Mouse (Mus musculus): ENCODE data around the gene Hist1h2ad.
"Not testable (repeated sequence)": the region's sequence is repeated elsewhere in the genome, so short reads cannot be mapped to it uniquely, and the experiment has no call there.

The Hist1h2ad gene

DNA sequence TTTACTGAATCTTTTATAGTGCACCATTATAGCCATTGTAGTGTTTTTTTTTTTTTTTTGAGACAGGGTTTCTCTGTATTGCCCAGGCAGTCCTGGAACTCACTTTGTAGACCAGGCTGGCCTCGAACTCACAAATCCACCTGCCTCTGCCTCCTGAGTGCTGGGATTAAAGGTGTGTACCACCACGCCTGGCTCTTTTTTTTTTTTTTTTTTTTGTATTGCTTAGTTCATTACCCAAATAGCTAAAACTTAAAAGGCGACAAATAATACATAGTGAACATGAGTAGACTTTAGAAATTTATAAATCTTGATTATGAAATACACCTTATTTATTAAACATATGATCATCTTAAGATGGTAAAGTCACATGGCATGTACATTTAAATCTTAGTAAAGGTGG, 32.7 kb upstream of the Hist1h2ad start:
- DNase-seq (ENCODE audit: low read depth) = no peak

DNA sequence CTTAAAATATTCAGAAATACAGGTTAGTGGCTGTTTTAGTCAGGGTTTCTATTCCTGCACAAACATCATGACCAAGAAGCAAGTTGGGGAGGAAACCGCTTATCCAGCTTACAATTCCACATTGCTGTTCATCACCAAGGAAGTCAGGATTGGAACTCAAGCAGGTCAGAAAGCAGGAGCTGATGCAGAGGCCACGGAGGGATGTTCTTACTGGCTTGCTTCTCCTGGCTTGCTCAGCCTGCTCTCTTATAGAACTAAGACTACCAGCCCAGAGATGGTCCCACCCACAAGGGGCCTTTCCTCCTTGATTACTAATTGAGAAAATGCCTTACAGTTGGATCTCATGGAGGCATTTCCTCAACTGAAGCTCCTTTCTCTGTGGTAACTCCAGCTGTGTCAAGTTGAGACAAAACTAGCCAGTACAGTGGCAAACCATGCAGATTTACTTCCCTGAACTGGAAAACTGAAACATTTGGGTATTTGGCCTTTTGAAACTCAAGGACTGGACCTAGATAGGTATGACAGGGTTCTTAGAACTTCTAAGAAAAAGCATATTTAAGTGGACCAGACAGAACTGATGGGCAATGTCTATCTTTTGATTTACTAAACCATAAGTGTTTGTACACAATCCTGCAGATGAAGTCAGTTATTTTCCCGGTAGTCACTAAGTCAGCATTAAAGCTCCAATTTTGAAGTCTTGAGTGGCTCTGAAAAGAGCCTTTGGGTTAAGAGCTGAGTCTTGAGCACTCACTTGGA, 31.8 kb upstream of the Hist1h2ad start:
- peak; percentile 41 for DNase-seq (ENCODE audit: low read depth)

DNA sequence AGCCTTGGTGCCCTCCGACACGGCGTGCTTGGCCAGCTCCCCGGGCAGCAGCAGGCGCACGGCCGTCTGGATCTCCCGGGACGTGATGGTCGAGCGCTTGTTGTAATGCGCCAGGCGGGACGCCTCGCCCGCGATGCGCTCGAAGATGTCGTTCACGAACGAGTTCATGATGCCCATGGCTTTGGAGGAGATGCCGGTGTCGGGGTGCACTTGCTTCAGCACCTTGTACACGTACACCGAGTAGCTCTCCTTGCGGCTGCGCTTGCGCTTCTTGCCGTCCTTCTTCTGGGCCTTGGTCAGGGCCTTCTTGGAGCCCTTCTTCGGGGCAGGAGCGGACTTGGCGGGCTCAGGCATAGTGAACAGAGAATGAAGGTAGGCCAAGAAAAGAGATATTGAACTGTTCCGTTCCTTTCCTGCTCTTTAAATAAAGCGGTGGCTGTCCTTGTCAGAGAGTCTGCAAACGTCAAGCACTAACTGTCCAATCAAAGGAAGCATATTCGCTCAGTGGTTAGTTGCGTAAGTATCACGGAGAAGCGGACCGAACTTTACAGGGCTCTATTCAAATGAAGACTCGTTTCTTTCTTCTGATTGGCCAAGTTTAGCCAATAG, 31.1 kb upstream of the Hist1h2ad start, which contains the start of gene Hist1h2bh:
Gene Hist1h2bh, minus strand, starts transcription at position 394 of the 609 bp plus-strand sequence.
- DNase-seq (ENCODE audit: low read depth) = peak; percentile 94

DNA sequence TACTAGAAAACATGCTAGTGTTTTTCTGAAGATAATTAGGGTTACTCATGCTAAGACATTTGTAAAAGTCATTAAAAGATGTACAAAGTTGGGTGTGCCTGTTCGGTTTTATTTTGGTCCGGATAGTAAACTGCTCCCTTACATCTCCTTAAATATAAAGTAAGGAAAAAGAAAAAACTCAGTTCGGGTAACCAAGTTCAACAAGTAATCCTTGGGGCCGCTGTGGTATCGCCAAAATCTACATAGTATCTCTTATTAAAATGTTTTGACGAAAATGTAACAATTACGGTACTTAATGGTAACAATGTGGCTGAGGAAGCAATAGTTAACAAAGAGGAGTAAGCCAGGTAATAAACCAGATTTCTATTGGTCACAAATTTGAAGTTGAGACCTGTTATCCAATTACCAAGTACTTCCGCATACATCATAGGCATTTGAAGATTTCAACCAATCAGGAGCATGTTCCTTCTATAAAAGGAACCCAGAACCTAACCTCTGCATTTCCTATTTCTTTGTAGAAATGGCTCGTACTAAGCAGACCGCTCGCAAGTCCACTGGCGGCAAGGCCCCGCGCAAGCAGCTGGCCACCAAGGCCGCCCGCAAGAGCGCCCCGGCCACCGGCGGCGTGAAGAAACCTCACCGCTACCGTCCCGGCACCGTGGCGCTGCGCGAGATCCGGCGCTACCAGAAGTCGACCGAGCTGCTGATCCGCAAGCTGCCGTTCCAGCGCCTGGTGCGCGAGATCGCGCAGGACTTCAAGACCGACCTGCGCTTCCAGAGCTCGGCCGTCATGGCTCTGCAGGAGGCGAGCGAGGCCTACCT, 30.0 kb upstream of the Hist1h2ad start, which contains the start of gene Hist1h3f:
Gene Hist1h3f, plus strand, starts transcription at position 88 of the 822 bp plus-strand sequence.
- DNase-seq (ENCODE audit: low read depth) = peak; percentile 97

DNA sequence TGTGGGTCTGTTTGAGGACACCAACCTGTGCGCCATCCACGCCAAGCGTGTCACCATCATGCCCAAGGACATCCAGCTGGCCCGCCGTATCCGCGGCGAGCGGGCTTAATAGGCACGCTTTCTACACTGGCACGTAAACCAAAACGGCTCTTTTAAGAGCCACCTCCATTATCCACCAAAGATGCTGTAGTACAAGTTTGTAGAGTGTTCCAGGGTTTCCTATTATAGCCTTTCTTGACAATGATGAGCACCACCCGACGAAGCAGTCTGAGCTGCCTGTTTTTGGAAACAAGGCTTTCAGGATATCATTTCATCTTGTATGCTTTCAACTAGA, 29.4 kb upstream of the Hist1h2ad start:
- peak; percentile 63 for DNase-seq (ENCODE audit: low read depth)

DNA sequence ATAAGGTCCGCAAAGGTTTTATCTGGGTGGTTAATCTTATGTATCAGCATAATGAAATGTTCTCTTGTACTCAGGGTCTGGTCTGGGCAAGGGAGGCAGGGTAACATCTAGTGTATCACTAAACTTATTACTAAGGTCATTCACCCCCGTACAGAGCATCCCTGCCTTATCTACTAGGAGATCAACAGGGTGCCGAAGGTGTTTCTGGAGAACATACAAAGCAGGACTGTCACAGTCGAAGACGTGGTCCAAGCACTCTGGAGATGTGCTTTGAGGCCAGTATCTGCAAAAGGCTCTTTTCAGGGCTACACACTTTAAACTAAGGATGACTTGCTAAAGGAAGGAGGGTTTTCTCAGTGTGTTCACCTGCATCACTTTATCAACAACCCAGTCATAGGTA, 27.5 kb upstream of the Hist1h2ad start:
- DNase-seq (ENCODE audit: low read depth) = no peak

DNA sequence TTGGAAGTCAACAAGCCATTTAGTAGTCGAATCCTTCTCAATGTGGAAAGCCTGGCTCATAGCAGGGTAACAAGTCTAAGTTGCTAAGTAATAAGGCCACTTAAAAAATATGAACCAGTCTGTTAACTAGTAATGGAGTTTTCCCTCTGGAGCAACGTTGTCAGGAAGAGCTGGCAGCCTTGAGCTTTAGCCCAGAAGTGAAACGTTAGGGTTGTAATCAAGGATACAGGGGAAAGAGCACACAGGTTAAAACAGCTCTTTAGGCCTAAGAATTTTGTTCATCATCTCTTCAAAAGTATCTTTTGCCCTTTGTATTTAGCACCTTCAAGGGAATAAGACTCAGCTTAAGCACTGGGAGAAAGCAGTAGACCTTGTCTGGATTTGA, 23.4 kb upstream of the Hist1h2ad start:
- no peak for DNase-seq (ENCODE audit: low read depth)

DNA sequence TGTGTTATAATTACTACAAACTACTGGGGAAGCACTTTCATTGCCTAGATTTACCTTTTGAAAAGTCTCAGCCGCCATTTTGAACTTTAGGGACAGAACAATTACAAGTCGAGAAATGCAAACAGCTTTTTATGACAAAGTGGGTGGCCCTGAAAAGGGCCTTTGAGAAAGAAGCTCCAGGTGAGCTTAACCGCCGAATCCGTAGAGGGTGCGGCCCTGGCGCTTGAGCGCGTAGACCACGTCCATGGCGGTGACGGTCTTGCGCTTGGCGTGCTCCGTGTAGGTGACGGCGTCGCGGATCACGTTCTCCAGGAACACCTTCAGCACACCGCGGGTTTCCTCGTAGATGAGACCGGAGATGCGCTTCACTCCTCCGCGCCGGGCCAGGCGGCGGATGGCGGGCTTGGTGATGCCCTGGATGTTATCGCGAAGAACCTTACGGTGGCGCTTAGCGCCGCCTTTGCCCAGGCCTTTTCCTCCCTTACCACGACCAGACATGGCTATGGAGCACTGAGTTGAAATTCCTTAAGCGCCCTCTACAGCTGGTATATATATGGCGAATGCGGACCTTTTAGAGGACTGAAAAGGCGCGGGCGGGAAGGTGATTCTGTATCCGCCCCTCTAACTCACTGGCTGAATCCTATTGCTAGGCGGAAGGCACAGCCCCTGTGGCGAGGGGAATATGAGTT, 22.9 kb upstream of the Hist1h2ad start, which contains the start of gene Hist1h4f:
Gene Hist1h4f, minus strand, starts transcription at position 503 of the 689 bp plus-strand sequence.
- peak; percentile 91 for DNase-seq (ENCODE audit: low read depth)

DNA sequence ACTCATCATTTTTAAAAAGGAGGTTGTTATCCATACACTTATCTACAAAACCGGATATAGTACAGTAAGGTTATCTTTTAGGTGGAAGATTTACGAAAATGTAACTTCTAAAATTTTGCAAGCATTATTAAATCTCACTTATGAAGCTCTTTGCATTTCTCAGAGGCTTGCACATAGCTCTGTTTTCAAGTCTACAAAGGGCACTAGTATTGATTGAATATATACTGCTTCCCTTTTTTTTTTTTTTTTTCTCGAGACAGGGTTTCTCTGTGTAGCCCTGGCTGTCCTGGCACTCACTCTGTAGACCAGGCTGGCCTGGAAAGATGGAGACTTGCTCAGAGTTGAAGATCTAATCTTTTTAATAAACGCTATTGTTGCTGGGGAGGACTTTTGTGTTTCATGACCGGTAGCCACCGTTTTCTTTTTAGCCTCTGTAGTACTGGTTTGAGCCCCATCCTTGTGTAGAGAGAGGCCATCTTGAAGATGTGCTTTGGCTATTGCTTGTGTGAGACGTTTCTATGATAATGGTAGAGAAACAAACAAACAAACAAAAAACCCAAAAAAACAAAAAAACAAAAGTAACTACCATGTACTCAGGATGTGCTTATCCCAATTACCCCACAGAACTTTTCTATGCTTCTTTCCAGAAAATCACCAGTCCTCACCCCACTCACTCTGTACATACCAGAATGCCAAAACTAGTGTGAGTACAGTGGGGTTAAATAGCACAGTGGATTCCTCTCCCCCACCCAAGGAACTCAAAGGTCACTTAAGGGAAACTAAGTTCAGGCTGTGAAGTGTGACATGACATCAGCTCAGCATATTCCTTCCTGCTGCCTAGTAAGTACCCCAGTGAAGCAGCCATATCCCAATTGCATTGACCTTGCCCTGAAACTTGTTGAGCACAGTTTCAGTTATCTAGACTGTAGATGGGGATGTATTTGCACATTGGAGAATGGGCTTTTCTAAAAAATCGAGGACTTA, 22.0 kb upstream of the Hist1h2ad start:
- DNase-seq (ENCODE audit: low read depth) = no peak

DNA sequence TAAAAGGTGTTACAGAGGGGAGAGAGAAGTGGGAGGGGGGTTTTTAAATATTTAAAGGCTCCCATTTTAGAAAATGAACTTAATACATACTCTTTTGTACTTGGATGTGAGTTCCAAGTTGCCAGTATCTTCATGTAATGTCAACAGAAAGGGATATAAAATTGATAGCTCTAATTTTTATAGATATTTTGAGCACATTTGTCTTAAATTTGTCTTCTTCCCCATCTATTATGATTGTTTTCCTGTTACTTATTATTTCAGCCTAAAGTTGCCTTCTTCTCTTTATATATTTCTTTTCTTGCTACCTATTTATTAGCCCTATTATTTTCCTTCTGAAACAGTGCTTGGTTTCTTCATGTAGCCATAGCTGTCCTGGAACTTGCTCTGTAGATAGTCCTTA, 21.2 kb upstream of the Hist1h2ad start, which contains the start of gene Hist1h1d:
Gene Hist1h1d, plus strand, starts transcription at position 301 of the 400 bp plus-strand sequence.
- DNase-seq (ENCODE audit: low read depth) = no peak

DNA sequence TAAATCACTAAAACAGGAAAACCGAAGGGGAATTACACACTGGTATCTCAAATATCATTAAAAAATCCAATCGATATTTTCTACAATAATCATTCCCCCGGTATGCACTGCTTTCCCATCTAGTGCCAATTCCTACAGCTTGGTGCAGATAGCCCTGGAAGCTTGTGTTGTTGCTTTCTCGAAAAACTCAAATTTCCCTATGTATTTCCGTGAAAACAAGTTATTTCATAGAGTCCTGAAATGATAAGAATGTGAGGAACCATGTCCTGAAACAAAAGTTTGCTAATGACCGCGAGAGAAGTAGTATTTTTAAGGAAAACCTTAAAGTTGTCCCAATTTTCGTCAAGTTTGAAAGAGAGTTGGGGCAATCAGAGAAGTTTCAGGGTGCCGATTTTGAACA, 19.8 kb upstream of the Hist1h2ad start:
- DNase-seq (ENCODE audit: low read depth) = no peak

DNA sequence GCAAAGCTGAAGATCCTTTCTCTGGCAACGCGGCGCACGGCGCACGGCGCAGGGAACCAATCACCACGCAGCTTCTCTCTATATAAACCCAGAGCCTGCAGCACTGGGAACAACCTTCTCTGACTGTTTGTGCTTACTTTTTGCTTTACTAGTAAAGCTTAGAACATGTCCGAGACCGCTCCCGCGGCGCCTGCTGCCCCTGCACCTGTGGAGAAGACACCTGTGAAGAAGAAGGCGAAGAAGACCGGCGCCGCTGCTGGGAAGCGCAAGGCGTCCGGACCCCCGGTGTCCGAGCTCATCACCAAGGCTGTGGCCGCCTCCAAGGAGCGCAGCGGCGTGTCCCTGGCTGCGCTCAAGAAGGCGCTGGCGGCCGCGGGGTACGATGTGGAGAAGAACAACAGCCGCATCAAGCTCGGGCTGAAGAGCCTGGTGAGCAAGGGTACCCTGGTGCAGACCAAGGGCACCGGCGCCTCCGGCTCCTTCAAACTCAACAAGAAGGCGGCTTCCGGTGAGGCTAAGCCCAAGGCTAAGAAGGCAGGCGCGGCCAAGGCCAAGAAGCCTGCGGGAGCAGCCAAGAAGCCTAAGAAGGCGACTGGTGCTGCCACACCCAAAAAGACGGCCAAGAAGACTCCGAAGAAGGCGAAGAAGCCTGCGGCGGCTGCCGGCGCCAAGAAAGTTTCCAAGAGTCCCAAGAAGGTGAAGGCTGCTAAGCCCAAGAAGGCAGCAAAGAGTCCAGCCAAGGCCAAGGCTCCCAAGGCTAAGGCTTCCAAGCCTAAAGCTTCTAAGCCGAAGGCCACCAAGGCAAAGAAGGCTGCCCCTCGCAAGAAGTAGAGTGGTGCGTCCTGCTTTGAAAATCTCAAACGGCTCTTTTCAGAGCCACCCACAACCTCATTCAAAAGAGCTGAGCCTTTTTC, 19.0 kb upstream of the Hist1h2ad start:
- peak; percentile 83 for DNase-seq (ENCODE audit: low read depth)

DNA sequence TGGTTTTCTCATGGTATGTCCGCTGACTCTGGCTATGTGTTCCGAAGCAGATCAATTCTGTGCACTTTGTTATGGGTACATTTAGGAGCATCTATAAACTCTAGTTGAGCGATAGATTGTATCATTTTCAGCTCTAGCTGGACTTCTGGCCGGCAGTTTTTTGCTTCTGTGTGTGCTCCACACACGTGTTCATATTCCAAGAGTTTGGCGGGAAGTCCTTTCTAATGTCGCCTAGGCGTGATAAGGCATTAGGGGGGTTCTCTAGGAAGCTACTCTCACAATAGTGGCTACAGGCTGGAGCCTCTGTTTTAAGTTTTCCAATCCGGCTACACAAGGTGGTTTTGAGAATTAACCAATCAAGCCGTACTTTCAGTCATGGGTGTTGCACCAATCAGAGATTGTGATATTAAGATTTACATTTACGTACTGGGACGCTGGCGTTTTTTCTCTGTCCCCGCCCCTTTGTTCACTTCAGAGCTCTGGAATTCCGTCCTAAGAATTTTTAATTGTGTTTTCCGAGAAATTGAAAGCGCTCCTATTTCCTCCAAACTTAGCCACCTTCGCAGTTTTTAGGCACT, 18.3 kb upstream of the Hist1h2ad start:
- peak; percentile 89 for DNase-seq (ENCODE audit: low read depth)

DNA sequence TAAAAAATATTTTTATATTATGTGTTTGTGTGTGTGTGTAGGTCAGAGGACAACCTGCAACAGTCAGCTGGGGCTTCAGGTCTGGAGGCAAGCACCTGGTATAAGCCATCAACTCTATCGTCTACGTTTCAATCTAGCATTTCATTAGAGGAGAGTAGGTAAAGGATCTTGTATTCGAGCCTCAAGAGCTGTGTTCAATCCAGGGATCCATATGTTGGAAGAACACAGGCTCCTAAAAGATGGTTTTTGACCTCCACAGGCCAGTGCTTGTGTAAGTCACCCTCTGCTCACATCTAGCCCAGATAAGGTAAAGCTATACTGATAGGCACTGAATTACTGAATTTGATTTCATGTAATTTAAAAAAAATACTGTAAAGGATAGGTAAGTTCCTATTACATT, 17.3 kb upstream of the Hist1h2ad start:
- DNase-seq (ENCODE audit: low read depth) = no peak

DNA sequence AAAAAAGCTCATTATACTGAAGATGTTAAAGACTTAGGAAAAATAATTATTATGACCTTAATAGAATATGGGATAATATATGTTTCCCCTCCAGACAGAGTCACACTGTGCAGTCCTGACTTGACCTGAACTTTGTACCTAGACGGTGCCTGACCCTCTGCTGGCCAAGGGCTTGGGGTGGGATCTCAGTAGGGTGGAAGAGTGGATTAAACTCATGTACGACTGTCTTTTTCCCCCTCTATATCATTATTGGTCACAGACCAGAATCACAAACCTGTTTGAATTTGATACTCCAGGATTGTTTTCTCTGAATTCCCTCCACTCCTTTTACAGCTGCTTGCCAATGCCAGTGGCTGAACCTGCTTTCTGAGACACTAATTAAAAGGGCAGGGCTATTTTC, 13.5 kb upstream of the Hist1h2ad start:
- not testable (repeated sequence) for DNase-seq (ENCODE audit: low read depth)

DNA sequence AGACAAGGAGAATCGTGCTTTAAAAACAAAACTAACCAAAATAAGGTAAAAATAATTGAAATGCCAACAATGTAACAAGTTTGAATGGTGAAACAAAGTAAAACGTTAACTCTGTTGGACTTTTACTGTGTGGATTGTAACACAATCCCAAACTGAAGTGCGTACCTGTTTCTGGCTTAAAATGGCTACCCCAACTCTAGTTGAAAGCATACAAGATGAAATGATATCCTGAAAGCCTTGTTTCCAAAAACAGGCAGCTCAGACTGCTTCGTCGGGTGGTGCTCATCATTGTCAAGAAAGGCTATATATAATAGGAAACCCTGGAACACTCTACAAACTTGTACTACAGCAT, 12.7 kb upstream of the Hist1h2ad start:
- not testable (repeated sequence) for DNase-seq (ENCODE audit: low read depth)

DNA sequence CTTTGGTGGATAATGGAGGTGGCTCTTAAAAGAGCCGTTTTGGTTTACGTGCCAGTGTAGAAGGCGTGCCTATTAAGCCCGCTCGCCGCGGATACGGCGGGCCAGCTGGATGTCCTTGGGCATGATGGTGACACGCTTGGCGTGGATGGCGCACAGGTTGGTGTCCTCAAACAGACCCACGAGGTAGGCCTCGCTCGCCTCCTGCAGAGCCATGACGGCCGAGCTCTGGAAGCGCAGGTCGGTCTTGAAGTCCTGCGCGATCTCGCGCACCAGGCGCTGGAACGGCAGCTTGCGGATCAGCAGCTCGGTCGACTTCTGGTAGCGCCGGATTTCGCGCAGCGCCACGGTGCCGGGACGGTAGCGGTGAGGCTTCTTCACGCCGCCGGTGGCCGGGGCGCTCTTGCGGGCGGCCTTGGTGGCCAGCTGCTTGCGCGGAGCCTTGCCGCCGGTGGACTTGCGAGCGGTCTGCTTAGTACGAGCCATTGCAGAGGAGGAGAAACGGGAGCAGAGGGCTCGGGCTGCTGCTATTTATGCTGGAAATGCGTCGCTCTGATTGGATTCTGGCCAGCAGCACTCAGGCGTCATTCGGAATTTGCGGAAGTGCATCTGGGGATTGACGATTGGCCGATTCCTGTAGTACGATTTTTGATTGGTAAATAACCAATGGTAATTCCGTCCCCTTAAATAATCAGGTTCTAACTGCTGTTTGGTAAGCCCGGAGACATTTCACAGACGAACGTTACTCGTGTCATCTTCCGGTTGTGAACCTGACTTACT, 12.1 kb upstream of the Hist1h2ad start, which contains the start of gene Hist1h3e:
Gene Hist1h3e, minus strand, starts transcription at position 487 of the 777 bp plus-strand sequence.
- DNase-seq (ENCODE audit: low read depth) = peak; percentile 98

DNA sequence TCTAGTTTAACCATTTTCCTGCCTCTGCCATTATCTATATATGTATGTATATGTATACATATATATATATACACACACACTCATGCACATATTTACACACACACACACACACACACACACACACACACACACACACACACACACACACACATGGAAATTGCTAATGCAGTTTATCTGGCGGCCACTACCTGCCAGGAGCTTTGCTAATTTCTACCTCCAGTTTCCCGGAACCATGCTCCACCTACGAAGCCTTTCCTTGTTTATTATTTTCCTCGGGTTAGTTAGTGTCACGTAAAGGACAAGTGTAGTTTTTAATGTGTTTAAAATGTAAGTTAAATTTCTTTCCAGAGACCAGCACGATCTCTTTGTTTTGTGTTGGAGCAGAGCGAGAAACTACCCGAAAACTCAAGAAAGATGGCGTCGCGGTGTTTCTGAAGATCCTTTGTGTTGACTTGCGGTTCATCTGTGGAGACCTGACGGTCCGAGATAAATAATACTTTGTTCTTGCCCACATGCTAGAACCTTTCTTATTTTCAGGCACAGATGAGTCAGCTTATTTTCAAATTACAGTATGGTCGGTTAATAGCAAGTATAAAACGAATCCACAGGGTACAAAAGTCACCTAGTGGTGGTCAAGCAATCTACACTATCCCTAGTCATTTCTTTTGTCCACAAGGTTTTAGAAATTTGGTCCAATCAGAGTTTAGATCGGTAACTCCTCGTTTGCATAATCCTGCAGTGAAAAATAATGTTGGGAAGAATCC, 11.3 kb upstream of the Hist1h2ad start:
- peak; percentile 73 for DNase-seq (ENCODE audit: low read depth)

All from naive thymus-derived CD4-positive, alpha-beta T cell, adult 2 months (primary cell).